Comparison of ENCODE assay signal across 14 mouse cellular contexts in the genomic region with DNA sequence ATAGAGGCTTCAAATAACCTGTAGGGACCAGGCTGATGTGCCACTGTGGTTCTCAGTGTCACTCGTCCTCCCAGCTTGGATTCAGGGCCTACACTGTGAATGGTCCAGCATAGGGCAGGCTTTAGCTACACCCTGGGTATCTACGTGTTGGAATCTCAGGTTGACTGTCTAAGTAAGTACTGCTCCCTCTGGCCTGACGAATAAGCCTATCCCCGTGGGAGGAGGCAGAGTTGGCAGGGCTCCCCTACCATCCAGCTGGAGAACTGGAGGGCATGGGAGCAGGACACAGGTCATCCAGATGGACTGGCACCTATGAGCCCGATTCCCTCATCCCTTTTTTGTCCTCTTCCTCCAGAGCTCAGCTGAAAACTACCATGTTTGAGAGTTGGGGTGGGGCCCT. TPM values are rescaled to one million over a fixed set of nuclear protein-coding genes. Genes with fewer than 3 reads are reported as not detected.
A peak's percentile ranks its signal among the peaks of the same experiment; 100 is the strongest.
DNase-seq lines count a peak whose midpoint lies in the region; ATAC-seq lines count a peak whose summit lies in the region.
"Had no signal": no experiment of that assay in that cellular context is flagged by ENCODE, and none has a peak within 500 bp of the region (broad histone marks: within the 10 kb centered on the region; RNA-seq: fewer than 3 reads in every experiment).

No protein-coding gene starts in this region.

- H3K4me3 ChIP-seq in heart, embryonic 14.5 days (ENCODE audit: control insufficient read depth in 1 of 2, insufficient read depth in 1 of 2, low read depth in 1 of 2, low read length in 2 of 2): no peak overlapping the region
- no peak overlapping the region for H3K4me3 ChIP-seq in neural tube, embryonic 13.5 days
- H3K4me3 ChIP-seq in limb, embryonic 10.5 days: no peak overlapping the region
- H3K4me3 ChIP-seq: liver, embryonic 15.5 days had no signal

- no peak for DNase-seq in heart, postnatal 25 days (ENCODE audit: low spot score)
- DNase-seq in neural tube, embryonic 10.5 days (ENCODE audit: extremely low spot score, low spot score): no peak
- DNase-seq in limb, embryonic 10.5 days (ENCODE audit: low spot score): no peak
- DNase-seq in right cerebral cortex, postnatal 4 days: no peak
- no peak for DNase-seq in thymus, adult 18-20 months
- DNase-seq: adrenal gland, postnatal 25 days; cerebellum, postnatal 10 days; layer of hippocampus, adult 9-11 months; lung, postnatal 4 days; thymus, adult 2 months had no signal

- peak overlapping the region; percentile 20 to 67 for H3K27ac ChIP-seq in heart, embryonic 14.5 days (replicated peaks in 1 of 2; ENCODE audit: control insufficient read depth in 1 of 2, insufficient read depth in 1 of 2, low read depth in 2 of 2, low read length in 2 of 2)
- 0 out of 2 replicates have a peak overlapping the region, but pooled peaks have one; percentile 28 for H3K27ac ChIP-seq in neural tube, embryonic 13.5 days (replicated peaks)
- peak overlapping the region; percentile 83 for H3K27ac ChIP-seq in limb, embryonic 10.5 days
- H3K27ac ChIP-seq: liver, embryonic 15.5 days had no signal

- H3K4me1 ChIP-seq in heart, embryonic 14.5 days (ENCODE audit: control insufficient read depth in 2 of 2, insufficient read depth in 2 of 2, low read length in 2 of 2): peaks cover 17 to 19% of the 10 kb centered on the region in 2 experiments; a peak in 3 of 4 replicates
- peaks cover 13% of the 10 kb centered on the region for H3K4me1 ChIP-seq in neural tube, embryonic 13.5 days (replicated peaks)
- peaks cover 59% of the 10 kb centered on the region for H3K4me1 ChIP-seq in limb, embryonic 10.5 days
- H3K4me1 ChIP-seq: liver, embryonic 15.5 days had no signal

- no peaks in the 10 kb centered on the region for H3K27me3 ChIP-seq in heart, embryonic 14.5 days (ENCODE audit: control insufficient read depth, insufficient read depth, low read length)
- no peaks in the 10 kb centered on the region for H3K27me3 ChIP-seq in neural tube, embryonic 13.5 days
- H3K27me3 ChIP-seq in limb, embryonic 10.5 days (ENCODE audit: low read depth, poor library complexity, severe bottlenecking): no peaks in the 10 kb centered on the region
- H3K27me3 ChIP-seq: liver, embryonic 15.5 days had no signal

- 73% methylated on average over 5 of the region's 5 CpGs for WGBS in heart, embryonic 14.5 days
- WGBS in neural tube, embryonic 13.5 days: 78% methylated on average over 5 of the region's 5 CpGs
- WGBS in limb, embryonic 10.5 days: 84% methylated on average over 5 of the region's 5 CpGs

- no peak overlapping the region for H3K4me2 ChIP-seq in heart, embryonic 14.5 days (ENCODE audit: low read length)
- no peak overlapping the region for H3K4me2 ChIP-seq in neural tube, embryonic 13.5 days
- H3K4me2 ChIP-seq: liver, embryonic 15.5 days had no signal

- H3K9me3 ChIP-seq in heart, embryonic 14.5 days (ENCODE audit: control insufficient read depth, low read length): 0 out of 2 replicates have a peak, but pooled peaks cover 5% of the 10 kb centered on the region
- no peaks in the 10 kb centered on the region for H3K9me3 ChIP-seq in neural tube, embryonic 13.5 days
- no peaks in the 10 kb centered on the region for H3K9me3 ChIP-seq in limb, embryonic 10.5 days (replicated peaks)
- H3K9me3 ChIP-seq: liver, embryonic 15.5 days had no signal

- intact Hi-C loops in heart, postnatal 25 days (cut with DNase I): no loop called here

- no peak for ATAC-seq in heart, embryonic 14.5 days (ENCODE audit: insufficient number of reproducible peaks, insufficient read depth, low FRiP score, low read depth)
- 0 out of 2 replicates have a peak, but pooled peaks have one; percentile 8 for ATAC-seq in neural tube, embryonic 13.5 days (ENCODE audit: low read depth)
- ATAC-seq: CD4-positive, CD25-positive, alpha-beta regulatory T cell, adult 4 months had no signal

- H3K9ac ChIP-seq in heart, embryonic 14.5 days (ENCODE audit: low read length): no peak overlapping the region
- H3K9ac ChIP-seq in neural tube, embryonic 13.5 days: no peak overlapping the region
- H3K9ac ChIP-seq: liver, embryonic 15.5 days had no signal

- no peaks in the 10 kb centered on the region for H3K36me3 ChIP-seq in heart, embryonic 14.5 days (ENCODE audit: control insufficient read depth, insufficient read depth, low read length)
- H3K36me3 ChIP-seq in neural tube, embryonic 13.5 days: no peaks in the 10 kb centered on the region
- peaks cover 36% of the 10 kb centered on the region; the same call in 1 of the 2 replicates for H3K36me3 ChIP-seq in limb, embryonic 10.5 days
- H3K36me3 ChIP-seq: liver, embryonic 15.5 days had no signal

RNA-seq across cellular contexts. Expression of a gene that starts 34.8 kb away (rescaled TPM):
- polyA plus RNA-seq in heart, embryonic 14.5 days (2014; fragmentation: Nextera tagmentation; extraction: Ambion mirVana): 1.9 and 2.2 TPM in 2 replicates
- 1 to 10 TPM; 3.5 to 3.7 TPM for total RNA-seq in heart, postnatal 25 days (2021)
- 4.4 and 4.8 TPM in 2 replicates for polyA plus RNA-seq in neural tube, embryonic 13.5 days (2015; fragmentation: Nextera tagmentation; extraction: Ambion mirVana)
- polyA plus RNA-seq in limb, embryonic 10.5 days (2016; fragmentation: Nextera tagmentation; extraction: Ambion mirVana): 12.3 and 17.2 TPM in 2 replicates

RNA-seq across cellular contexts. Expression of a gene that starts 57.8 kb away (rescaled TPM):
- polyA plus RNA-seq in heart, embryonic 14.5 days (2014; fragmentation: Nextera tagmentation; extraction: Ambion mirVana): 2.1 and 3.1 TPM in 2 replicates
- 10 to 100 TPM; 36.9 to 41.9 TPM for total RNA-seq in heart, postnatal 25 days (2021)
- 4.2 and 5.6 TPM in 2 replicates for polyA plus RNA-seq in neural tube, embryonic 13.5 days (2015; fragmentation: Nextera tagmentation; extraction: Ambion mirVana)
- 8.5 and 13.9 TPM in 2 replicates for polyA plus RNA-seq in limb, embryonic 10.5 days (2016; fragmentation: Nextera tagmentation; extraction: Ambion mirVana)

Comparison
In these comparisons a context has a peak if more than half of its experiments do, and no peak if none do; other contexts are left out.
1. H3K27ac ChIP-seq: peak in every context shown above with its lines; median percentile 83 in limb, embryonic 10.5 days; 44 in heart, embryonic 14.5 days; 28 in neural tube, embryonic 13.5 days.